Mouse (Mus musculus): ENCODE data around the gene Wbp2.

- no peak for TF ChIP-seq CTCF (IDR thresholded peaks at IDR 0.05; ENCODE audit: insufficient read depth, low read depth, low read length)
- TF ChIP-seq POLR2A (IDR thresholded peaks at IDR 0.05; ENCODE audit: insufficient read depth, low read depth, low read length) = no peak
Observed at GRCm38 (mm10) chr11:116117819-116118218, 31.0 kb upstream of the Wbp2 start.

All from olfactory bulb, adult 2 months (tissue).